Mouse (Mus musculus) embryonic fibroblast, embryonic 13.5 days (primary cell): Measurements from ENCODE around the gene Gli1. TPM values are rescaled to one million over a fixed set of nuclear protein-coding genes. Genes with fewer than 3 reads are reported as not detected.

ENCODE experiments used
- H3K27ac ChIP-seq: 2 replicates; pipeline ENCODE4 v1.5.1; 2012; ENCODE audit warnings: low read length, control low read depth, inconsistent platforms; ENCODE audit not compliant: insufficient read depth
- H3K4me1 ChIP-seq: 2 replicates; pipeline ENCODE4 v1.6.1; 2011; ENCODE audit warnings: low read length; ENCODE audit not compliant: control insufficient read depth, insufficient read depth
- H3K4me3 ChIP-seq: 2 replicates; pipeline ENCODE4 v1.5.1; 2011; ENCODE audit warnings: mild to moderate bottlenecking, control low read depth, low read length; ENCODE audit not compliant: insufficient read depth
- CTCF ChIP-seq: IDR thresholded peaks from 2 replicates; pipeline ENCODE4 v1.5.1; 2011; ENCODE audit warnings: mild to moderate bottlenecking, control low read depth, low read length, moderate library complexity, borderline replicate concordance; ENCODE audit not compliant: insufficient read depth
- POLR2A ChIP-seq: IDR thresholded peaks from 2 replicates; pipeline ENCODE4 v1.6.1; 2011; ENCODE audit warnings: low read depth, mild to moderate bottlenecking, control low read depth, low read length, moderate library complexity
- polyA plus RNA-seq: library from polyadenylated mRNA; stranded (reverse); fragments of >200 nt; gene quantifications from 2 replicates; pipeline ENCODE4 v1.2.4, GENCODE M21; 2011; ENCODE audit warnings: low read depth; ENCODE audit not compliant: missing spikeins, insufficient read length

The Gli1 gene
- polyA plus RNA-seq, 1 experiment = 0.84 TPM

GRCm38 (mm10) chr10:127293590-127294113, 48.1 kb downstream of the Gli1 start:
- H3K4me1 ChIP-seq = peaks cover 5% of the 10 kb centered on the region; the same call in 1 of the 2 replicates
- no peak; the same call in 1 of the 2 replicates for TF ChIP-seq POLR2A
- TF ChIP-seq CTCF = no peak
- H3K27ac ChIP-seq = no peak overlapping the region
- H3K4me3 ChIP-seq = peak overlapping the region; percentile 80

GRCm38 (mm10) chr10:127292987-127293538, 48.7 kb downstream of the Gli1 start:
- 0 out of 2 replicates have a peak overlapping the region, but pooled peaks have one; percentile 1 for H3K27ac ChIP-seq
- peaks cover 5% of the 10 kb centered on the region; the same call in 1 of the 2 replicates for H3K4me1 ChIP-seq
- peak overlapping the region; percentile 80 for H3K4me3 ChIP-seq
- TF ChIP-seq POLR2A = peak; percentile 54
- TF ChIP-seq CTCF = no peak

GRCm38 (mm10) chr10:127291881-127292638, 49.7 kb downstream of the Gli1 start:
- peak overlapping the region; percentile 80 for H3K4me3 ChIP-seq
- no peak for TF ChIP-seq CTCF
- TF ChIP-seq POLR2A = peak; percentile 40
- H3K4me1 ChIP-seq = peaks cover 9% of the 10 kb centered on the region; the same call in 1 of the 2 replicates
- H3K27ac ChIP-seq = peak overlapping the region; percentile 94

- Histone ChIP-seq H3K4me1 (peaks cover 10% of the 10 kb centered on the region; the same call in 1 of the 2 replicates), H3K27ac (peak overlapping the region; percentile 94), H3K4me3 (peak overlapping the region; percentile 80)
- TF ChIP-seq CTCF = no peak
- no peak; the same call in none of the 2 replicates for TF ChIP-seq POLR2A
These were observed 50.6 kb downstream of the Gli1 start for GRCm38 (mm10) chr10:127290930-127291880.

- Histone ChIP-seq H3K4me1 (peaks cover 10% of the 10 kb centered on the region; the same call in 1 of the 2 replicates), H3K27ac (peak overlapping the region; percentile 100), H3K4me3 (peak overlapping the region; percentile 80)
- TF ChIP-seq POLR2A (peak; percentile 100), CTCF (no peak)
These were observed 51.4 kb downstream of the Gli1 start for GRCm38 (mm10) chr10:127290307-127290929.

- Histone ChIP-seq H3K4me3 (peak overlapping the region; percentile 6), H3K4me1 (peaks cover 10% of the 10 kb centered on the region; the same call in 1 of the 2 replicates), H3K27ac (peak overlapping the region; percentile 100)
- TF ChIP-seq POLR2A (peak; percentile 71), CTCF (no peak)
These were observed 52.1 kb downstream of the Gli1 start for GRCm38 (mm10) chr10:127289573-127290191.

- Histone ChIP-seq H3K4me1 (peaks cover 10% of the 10 kb centered on the region; the same call in 1 of the 2 replicates), H3K27ac (peak within 1 kb of the TSS; percentile 100), H3K4me3 (peak within 1 kb of the TSS; percentile 55)
- peak; percentile 78 for TF ChIP-seq POLR2A
- no peak for TF ChIP-seq CTCF
These were observed 52.8 kb downstream of the Gli1 start, which contains the start of gene Mbd6 for GRCm38 (mm10) chr10:127288800-127289572. Gene Mbd6 (minus strand): TSS chr10:127289018.

GRCm38 (mm10) chr10:127288328-127288799, 53.4 kb downstream of the Gli1 start:
- H3K4me1 ChIP-seq = 0 out of 2 replicates have a peak, but pooled peaks cover 8% of the 10 kb centered on the region
- peak overlapping the region; percentile 95 for H3K27ac ChIP-seq
- H3K4me3 ChIP-seq = peak overlapping the region; percentile 55
- TF ChIP-seq CTCF (no peak), POLR2A (peak; percentile 60; the same call in 1 of the 2 replicates)
